Mouse (Mus musculus) embryo, embryonic 11 days (tissue): Measurements from ENCODE around the gene Cables2.

Experiments
- DNase-seq: peaks from one replicate; pipeline ENCODE4 v3.0.0-alpha.2; 2015

Gene Cables2

DNA sequence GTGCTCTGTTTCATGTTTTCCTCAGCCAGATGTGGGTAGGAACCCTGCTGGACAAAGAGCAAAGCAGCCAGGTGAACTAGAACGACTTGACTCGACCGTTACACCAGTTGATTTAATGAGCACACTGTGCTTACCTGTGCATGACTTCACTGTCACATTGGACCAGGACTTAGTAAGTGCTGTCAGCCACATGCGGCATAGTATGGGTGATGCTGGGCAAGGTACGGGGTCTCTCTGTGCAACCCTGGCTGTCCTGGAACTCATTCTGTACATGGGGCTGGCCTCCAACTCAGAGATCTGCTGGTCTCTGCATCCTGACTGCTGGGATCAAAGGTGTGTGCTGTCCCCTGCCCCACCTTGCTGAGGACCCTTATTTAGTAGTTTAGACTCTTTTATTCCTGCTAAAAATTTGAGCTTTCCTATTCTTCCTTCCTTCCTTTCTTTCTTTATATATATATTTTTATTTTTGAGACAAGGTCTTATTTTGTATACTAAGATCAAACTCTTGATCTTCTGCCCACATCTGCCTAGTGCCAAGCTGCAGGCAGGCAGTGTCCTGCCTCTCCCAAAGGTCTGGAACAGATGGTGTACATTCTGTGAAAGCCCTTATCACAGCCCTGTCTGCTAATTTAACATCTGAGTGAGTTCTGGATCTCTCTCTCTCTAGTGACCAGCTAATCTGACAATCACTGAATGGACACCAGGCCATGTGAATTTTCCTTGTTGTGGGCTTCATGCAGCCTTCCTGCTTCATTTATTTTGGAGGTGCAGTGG is 18.7 kb downstream of the Cables2 start:
- DNase-seq, result no peak

GRCm38 (mm10) chr2:180251838-180252237 is 21.5 kb downstream of the Cables2 start:
- DNase-seq, result no peak

DNA sequence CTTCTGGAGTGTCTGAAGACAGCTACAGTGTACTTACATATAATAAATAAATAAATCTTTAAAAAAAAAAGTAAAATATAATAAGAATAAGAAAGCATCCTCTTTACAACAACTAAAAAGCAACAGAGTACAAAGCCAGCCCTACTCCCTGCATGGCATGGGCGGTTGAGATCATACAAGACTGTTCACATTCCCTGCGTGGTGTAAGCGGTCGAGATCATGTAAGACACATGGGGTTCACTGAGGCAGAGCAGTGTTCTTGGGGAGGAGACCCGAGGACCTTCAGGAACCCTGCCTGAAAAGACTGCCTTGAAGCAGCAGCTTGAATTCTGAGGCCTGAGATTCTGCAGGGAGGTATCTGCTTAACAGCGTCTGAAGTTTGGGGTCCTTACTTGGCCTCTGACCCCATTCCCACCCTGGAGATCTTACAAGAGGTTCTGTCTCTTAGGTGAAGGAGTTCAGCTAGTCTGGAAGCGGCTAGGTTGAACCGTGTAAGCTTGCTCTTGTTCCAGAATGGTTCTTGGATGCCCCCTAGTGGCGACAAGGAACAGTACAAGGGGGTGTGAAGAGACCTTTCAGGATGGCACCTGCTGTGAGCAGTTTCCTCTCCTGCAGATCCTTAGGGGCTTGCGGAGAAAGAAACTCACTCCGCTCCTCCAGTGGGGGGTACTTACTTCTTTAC is 22.2 kb downstream of the Cables2 start:
- peak; percentile 90 for DNase-seq

- DNase-seq, result no peak
These were observed 24.2 kb downstream of the Cables2 start for GRCm38 (mm10) chr2:180248947-180249660.

DNA sequence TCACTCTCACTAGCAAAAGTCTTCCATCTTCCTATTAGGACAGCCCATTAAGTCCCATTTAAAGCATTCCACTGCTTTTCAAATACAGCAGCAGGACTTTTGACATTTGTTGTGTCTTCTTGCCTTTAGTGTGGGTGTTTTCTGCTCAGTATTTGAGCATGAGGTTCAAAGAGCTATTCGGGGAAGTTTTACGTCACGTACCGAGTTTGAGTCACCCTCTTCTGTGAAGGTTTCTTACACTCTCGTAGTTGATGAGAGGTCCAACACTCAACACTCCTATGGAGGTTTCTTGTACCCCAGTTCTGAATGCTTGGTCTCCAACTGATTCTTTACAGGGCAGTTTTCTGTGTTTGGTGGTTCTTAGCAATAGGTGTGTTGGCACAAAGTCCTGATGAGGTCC is 25.4 kb downstream of the Cables2 start:
- DNase-seq, result no peak

DNA sequence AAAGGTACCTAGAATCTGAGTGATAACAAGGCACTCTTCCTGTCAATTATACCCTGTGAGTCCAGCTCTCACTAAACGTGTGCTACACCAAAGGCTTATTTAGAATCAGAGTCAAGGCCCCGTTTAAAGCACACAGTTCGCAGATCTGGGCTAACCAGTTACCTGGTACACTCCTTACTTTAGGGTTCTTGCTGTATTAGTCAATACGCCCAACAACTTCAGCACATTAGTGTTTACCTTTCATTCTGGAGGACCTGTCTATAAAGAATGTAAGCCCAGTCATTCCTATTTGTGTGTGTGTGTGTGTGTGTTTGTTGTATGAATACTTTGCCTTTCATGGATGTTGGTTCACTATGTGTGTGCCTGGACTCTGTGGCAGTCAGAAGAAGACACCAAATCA is 30.2 kb downstream of the Cables2 start:
- no peak for DNase-seq

DNA sequence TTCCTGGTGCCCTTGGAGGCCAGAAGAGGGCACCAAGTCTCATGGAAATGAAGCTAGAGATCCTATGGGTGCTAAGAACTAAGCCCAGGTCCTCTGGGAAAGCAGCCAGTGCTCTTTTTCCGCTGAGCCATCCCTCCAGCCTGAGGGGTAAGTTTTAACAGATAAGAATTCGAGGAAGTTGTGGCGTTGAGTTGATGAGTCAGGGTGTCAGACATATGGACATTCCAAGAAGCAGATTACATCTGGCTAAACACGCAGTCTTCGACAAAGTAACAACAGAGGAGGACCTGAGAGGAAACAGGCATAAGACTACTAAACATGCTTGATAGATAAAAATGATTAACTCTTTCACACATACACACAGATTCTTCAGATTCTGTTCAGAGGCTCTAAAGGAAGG is 34.7 kb downstream of the Cables2 start:
- DNase-seq, result no peak

DNA sequence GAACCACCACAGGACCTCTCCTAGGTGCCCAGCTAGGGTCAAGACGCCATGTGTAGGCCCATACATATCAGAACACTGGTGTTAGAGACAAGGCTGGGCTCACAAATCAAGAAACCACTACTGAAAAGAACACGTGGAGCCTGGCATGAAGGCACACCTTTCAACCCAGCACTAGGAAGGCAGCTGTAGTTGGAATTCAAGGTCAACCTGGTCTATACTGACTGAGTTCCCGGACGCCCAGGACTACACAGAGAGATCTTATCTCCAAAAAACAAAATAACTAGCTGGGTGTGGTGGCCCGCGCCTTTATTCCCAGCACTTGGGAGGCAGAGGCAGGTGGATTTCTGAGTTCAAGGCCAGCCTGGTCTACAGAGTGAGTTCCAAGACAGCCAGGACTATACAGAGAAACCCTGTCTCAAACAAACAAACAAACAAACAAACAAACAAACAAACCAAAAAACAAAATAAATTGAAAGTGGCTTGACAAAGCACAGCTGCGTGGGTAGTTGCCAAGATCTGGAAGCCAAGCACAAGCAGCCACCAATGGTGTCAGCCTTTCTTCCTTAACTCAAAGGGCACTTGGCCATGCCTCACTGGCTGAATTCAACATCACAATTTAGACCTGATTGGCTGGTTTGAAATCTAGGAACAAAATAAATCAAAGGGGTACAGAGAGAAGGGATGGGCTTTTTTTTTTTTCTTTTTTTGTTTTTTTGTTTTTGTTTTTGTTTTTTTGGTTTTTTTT is 35.5 kb downstream of the Cables2 start:
- DNase-seq, result no peak

DNA sequence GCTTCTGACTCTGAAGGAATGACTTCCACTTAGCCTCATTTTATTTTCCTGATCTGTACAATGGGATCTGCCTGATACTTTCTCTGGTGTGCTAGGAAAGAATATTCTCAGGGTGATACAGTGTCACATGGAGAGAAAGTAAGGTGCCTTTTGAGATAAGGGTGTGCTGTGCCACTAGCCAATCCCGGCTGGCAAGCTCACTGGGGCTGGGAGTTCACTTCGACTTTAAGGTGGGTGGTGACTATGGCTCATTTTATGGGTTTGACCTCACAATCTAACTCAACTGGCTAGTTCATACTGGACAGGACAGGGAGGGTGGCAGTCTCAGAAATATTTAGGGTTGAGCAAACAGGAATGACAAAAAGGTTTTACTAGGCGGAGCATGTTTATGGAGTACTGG is 36.4 kb downstream of the Cables2 start:
- no peak for DNase-seq

- no peak for DNase-seq
These were observed 36.8 kb downstream of the Cables2 start for GRCm38 (mm10) chr2:180236500-180236899.

GRCm38 (mm10) chr2:180235788-180236187 is 37.5 kb downstream of the Cables2 start:
- DNase-seq, result no peak

GRCm38 (mm10) chr2:180234980-180235379 is 38.3 kb downstream of the Cables2 start:
- DNase-seq, result no peak

- no peak for DNase-seq
These were observed 38.9 kb downstream of the Cables2 start for GRCm38 (mm10) chr2:180234353-180234752.

- no peak for DNase-seq
These were observed 40.0 kb downstream of the Cables2 start for GRCm38 (mm10) chr2:180233101-180233904.

- no peak for DNase-seq
These were observed 42.8 kb downstream of the Cables2 start for GRCm38 (mm10) chr2:180230482-180230881.

- no peak for DNase-seq
These were observed 44.2 kb downstream of the Cables2 start for GRCm38 (mm10) chr2:180229129-180229528.

DNA sequence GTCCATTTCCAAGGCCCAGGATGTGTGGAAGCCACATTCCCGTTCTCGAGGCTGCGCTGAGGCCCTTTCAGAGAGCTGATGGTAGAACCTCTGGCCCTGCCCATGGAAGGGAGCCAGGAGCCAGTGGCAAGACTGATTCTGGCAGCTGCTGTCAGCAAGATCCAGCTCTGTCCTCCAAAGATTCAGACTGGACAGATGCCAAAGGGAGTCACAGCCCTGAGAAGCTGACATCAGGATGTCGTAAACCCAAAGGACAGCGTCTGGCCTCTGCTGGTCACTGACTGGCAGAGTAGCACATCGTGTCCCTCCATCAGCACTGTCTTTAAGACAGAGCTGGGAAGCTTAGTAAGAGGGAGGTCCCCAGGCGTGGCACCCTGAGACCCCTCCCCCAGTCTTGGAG is 44.7 kb downstream of the Cables2 start:
- DNase-seq, result no peak

GRCm38 (mm10) chr2:180228060-180228458 is 45.2 kb downstream of the Cables2 start:
- no peak for DNase-seq

DNA sequence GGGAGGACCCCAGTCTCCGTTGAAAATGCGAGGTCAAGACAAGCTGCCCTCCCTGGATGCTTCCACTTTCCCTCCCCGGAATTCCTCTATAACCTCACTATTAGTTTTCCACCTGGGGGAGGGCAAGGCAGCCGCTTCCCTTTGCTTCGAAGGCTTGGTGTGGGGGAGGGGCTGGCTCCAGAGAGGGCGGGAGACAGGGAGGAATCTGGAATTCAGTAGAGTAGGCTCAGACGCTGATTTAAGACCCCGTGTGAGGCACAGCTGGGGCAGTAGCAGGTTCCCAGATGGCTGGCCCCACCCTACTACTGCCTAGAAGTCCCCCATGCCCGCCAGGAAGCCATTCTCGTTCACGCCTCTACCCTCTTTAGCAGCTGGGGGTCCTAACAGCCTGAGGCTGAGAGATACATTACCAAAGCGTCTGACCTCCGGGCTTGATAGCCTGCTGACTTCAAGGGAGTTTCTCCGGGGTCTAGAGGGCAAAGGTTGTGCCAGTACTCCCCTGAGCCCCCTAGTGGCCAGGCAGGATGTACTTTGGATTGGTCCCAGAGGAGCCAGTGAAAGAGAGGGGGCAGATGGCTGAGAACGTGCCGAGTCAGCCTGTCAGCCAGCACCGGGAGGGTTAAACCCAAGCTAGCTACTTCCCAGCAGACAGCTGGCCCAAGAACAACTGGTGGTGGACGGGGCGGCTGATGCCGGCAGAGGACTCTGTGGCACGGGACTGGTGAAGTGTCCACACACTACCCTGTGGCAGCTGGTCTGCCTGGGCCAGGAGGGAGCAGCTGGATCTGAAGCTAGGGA is 45.8 kb downstream of the Cables2 start:
- DNase-seq, result peak; percentile 85

DNA sequence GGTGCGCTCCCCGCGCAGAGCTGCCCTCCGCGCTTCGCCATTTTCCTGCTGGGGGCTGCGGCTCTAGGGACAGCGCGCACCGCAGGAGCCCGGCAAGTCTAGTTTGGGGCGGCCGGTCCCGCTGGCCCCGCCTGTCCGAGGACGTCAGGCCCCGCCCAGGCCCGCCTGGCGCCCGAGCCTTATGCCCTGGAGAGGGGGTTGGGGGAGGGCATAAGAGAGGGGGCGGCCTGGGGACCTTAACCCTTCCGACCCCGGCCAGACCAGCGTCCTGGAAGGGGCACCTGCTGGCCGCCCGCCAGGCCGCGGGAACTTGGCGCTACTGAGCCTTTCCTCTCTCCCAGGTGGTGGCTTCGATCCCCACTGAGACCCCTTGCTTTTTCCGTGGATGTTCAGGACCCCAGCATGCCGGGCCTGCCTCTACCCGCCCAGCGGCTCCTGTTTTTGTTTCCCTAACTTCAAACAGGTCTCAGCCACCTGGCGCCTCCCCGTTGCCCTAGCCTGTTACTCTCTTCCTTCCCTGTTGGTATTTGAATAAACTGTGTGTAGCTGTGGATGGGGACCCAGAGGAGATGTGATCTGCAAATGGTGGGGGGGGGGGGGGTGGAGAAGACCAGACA is 47.4 kb downstream of the Cables2 start, which contains the start of gene Lama5:
TSS of gene Lama5 (minus strand) at position 98 of the 617 bp plus-strand sequence.
- peak; percentile 88 for DNase-seq
